Mouse (Mus musculus) olfactory bulb, adult 2 months (tissue): Measurements from ENCODE around the gene Dhrs4.

Experiments
- CTCF ChIP-seq: fragments of 200-500 bp; IDR thresholded peaks from 2 replicates; pipeline ENCODE4 v1.5.1; 2012; ENCODE audit warnings: low read depth, mild to moderate bottlenecking, low read length, moderate library complexity; ENCODE audit not compliant: insufficient read depth
- POLR2A ChIP-seq: fragments of 200-500 bp; IDR thresholded peaks from 2 replicates; pipeline ENCODE4 v1.6.1; 2012; ENCODE audit warnings: mild to moderate bottlenecking, low read depth, low read length, moderate library complexity; ENCODE audit not compliant: insufficient read depth

- TF ChIP-seq CTCF (no peak), POLR2A (no peak)
Observed at GRCm38 (mm10) chr14:55513927-55514326, 35.4 kb downstream of the Dhrs4 start.
